Mouse (Mus musculus) midbrain, embryonic 12.5 days (tissue): ENCODE data around the gene Zfp976. TPM values are rescaled to one million over a fixed set of nuclear protein-coding genes. Genes with fewer than 3 reads are reported as not detected.

Experiments used
- microRNA-seq: library from miRNA; unstranded; fragments of <30 nt; microRNA quantifications from one replicate; pipeline ENCODE4, GENCODE M21; 2017
- polyA plus RNA-seq: library from polyadenylated mRNA; unstranded; fragments of >200 nt; fragmentation: Nextera tagmentation; extraction: Ambion mirVana; gene quantifications from 2 replicates; pipeline ENCODE4 v1.2.1, GENCODE M21; 2016

Gene Zfp976
- polyA plus RNA-seq, 1 experiment from 2014 or later, result 2.2 TPM

Small RNA genes lying within 50 kb of the gene (microRNA-seq; reads per million reads assigned to microRNA genes)
- gene Gm24938, result not detected

Other genes with a start within 250 kb of the Zfp976 start
- gene 4933421I07Rik, start 194.5 kb downstream of the Zfp976 start, polyA plus RNA-seq, result not detected in 2 replicates
- 13.8 and 14.3 TPM in 2 replicates for gene Zfp141, start 136.8 kb downstream of the Zfp976 start, polyA plus RNA-seq
- not detected in 2 replicates for gene Gm21028, start 64.0 kb downstream of the Zfp976 start, polyA plus RNA-seq
- gene Zfp977, start 50.0 kb downstream of the Zfp976 start, polyA plus RNA-seq, result 1.7 TPM in 2 replicates
- gene Zfp975, start 50.2 kb upstream of the Zfp976 start, polyA plus RNA-seq, result 6.8 and 7.0 TPM in 2 replicates
- not detected in 2 replicates for gene Gm17067, start 84.4 kb upstream of the Zfp976 start, polyA plus RNA-seq
- gene Vmn2r62, start 150.9 kb upstream of the Zfp976 start, polyA plus RNA-seq, result not detected in 2 replicates
- gene Gm2381, start 224.6 kb upstream of the Zfp976 start, polyA plus RNA-seq, result not detected in 2 replicates